Mouse (Mus musculus) heart, adult 8-10 months (tissue): ENCODE results near the gene Rnase1. TPM values are rescaled to one million over a fixed set of nuclear protein-coding genes. Genes with fewer than 3 reads are reported as not detected.
A peak's percentile ranks its signal among the peaks of the same experiment; 100 is the strongest.
"Not testable (repeated sequence)": the region's sequence is repeated elsewhere in the genome, so short reads cannot be mapped to it uniquely, and the experiment has no call there.

Experiments used
- DNase-seq: peaks from one replicate; pipeline ENCODE4 v3.0.0; 2022; ENCODE audit warnings: low spot score
- total RNA-seq, 4 experiments: library from RNA; stranded (reverse); gene quantifications; 2 replicates each; pipeline ENCODE4 v1.2.4; 2022

Gene Rnase1
- total RNA-seq, result 1 to 10 TPM in 2 of 4 experiments, under 1 TPM in 1, not detected in 1; 0.29 to 1.4 (median 1.3) TPM

DNA sequence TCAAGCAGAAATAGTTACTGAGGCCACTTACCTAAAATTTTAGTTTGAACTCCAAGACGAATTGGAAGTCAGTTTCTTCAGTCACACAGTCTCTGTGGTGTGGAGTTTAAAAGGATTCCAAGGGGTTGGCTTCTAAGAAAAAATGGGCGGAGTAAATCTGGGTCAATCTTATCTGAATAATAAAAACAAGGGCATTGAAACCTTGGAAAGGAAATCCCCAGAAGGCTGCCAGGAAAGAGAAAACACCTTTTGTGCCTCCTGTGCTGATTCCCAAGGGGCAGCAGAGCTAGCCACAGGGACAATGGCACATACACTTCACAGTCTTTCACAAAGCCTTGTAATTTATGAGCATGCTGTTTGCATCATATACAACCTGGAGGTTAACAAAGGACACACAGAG is at the start of gene Rnase1:
Gene Rnase1, minus strand, starts transcription at position 101 of the 400 bp plus-strand sequence.
- DNase-seq, result no peak

DNA sequence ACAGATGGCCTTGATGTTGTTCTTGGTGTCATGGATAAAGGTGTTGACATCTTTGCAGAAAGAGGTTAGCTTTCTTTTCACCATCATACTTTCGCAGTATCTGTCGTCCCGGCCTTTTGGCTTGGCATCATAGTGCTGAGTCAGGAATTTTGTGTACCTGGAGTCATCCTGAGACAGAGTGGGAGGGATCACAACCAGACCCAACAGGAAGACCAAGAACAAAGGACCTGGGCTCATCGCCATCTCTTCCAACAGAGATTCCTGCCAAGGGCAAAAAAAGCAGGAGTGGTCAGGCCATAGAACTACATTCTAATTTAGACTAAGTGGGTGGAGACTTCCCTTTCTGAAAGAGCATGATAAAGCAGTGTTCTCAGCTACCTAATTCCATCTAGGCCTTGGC is 49.1 kb upstream of the Rnase1 start:
- DNase-seq, result peak; percentile 78

DNA sequence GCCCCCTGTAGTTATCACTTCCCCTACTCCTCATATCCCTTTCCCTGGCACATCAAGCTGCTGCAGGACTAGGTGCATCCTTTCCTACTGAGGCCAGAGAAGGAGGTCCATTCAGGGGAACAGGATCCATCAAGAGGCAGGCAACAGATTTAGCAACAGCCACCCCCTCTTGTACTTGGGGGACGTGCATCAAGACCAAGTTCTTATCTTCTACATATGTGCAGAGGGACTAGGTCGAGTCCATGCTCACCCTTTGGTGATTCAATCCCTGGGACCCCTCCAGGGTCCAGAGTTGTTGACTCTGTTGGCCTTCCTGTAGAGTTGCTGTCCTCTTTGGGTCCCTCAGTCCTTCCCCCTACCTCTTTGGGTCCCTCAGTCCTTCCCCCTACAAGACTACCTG is 34.5 kb upstream of the Rnase1 start:
- not testable (repeated sequence) for DNase-seq

DNA sequence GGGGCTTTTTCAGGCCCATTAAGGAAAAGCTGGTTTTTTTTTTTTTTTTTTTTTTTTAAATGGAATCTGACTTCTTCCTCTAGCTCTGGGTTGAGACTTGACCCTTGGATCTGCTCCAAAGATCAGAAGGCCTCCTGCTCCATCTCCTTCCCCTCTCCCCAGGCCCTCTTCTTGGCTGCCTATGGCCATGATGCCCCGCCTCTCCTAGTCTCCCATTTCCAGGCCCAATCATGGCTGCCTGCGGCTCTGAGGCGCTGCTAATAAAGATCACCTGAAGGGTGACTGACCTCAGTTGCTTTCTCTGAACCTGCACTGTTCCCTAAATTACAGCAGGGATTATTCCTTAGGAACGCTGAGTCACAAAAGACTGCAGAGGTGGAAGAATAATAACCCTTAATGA is 27.3 kb upstream of the Rnase1 start:
- DNase-seq, result no peak

DNA sequence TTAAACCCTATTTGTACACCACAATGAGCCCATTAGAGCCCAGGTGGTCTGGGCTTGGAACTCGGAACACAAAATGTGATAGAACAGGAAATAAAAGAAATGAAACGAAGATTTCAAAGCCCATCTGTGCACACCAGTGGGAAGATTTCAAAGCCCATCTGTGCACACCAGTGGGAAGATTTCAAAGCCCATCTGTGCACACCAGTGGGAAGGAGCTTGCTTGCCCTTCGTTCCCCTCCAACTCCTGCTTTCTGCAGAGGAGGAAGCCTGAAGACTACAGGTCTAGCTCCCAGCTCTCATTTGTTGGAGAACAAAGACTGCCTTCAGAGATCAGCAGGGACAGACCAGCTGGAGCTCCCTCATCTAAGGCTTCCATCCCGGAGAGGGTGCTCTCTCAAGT is 26.4 kb upstream of the Rnase1 start:
- DNase-seq, result not testable (repeated sequence)

DNA sequence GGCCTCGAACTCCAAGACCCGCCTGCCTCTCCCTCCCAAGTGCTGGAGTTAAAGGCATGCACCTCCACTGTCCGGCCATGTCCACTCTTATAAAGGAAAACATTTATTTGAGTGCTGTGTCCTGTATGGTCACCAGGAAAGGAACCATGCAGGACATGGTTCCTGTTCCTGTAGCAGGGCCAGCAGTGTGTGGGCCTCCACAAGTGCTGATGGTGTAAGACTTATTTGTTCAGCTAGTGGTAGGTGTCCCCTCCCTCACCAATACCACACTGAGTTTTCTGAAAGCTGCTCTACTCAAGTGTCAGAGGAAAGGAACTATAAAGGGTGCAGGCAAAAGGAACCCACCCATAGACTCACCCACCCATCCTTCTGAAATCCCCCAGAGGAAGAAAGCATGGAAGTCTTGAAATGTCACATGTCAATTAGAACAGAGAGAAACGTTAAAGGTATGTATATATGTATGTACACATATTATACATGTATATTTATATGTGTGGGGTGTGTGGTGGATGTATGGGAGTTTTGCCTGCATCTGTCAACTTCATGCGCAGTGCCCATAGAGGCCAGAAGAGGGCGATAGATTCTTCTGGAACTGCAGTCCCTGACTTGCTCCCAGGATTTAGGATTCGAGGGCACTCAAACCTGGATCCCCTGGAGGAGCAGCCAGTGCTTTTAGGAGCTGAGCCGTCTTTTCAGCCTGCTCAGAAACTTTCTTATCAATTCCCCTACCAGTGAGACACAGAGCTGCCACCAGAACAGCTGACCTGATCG is 25.7 kb upstream of the Rnase1 start:
- DNase-seq, result not testable (repeated sequence)

DNA sequence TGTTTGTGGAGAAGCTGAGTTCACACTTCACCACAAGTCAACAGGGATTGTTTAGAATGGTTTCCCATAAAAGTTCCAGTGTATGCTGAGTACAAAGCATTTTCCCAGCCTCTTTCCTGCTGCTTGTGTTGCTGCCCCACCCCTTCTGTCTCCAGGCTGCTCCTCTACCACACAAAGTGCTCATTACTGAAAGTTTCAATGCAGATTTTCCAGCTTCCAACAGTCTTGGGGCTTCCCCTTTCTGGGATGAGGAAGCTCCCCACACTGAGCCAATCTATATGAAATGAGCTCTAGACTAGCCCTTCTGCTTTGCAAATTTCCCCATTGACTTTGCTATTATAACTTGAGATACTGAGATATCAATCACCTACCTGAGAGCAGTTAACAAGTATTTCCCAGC is 19.5 kb upstream of the Rnase1 start:
- DNase-seq, result no peak

DNA sequence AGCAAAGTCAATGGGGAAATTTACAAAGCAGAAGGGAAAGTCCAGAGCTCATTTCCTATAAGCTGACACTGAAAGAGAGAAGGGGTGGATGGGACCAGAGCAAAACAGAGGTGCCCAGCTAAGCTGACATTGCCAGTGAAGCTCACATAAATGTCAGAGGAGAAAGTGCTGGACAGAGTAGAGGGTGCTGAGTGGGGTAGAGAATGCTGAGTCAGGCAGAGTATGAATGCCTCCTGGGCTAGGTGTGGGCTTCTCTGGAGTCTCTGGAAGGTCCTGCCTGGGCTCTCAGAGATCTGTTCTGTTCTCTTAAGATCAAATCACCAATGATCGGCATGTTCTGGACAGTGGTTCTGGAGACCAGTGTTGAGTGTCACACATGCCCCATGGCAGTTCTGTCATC is 18.9 kb upstream of the Rnase1 start:
- DNase-seq, result no peak

DNA sequence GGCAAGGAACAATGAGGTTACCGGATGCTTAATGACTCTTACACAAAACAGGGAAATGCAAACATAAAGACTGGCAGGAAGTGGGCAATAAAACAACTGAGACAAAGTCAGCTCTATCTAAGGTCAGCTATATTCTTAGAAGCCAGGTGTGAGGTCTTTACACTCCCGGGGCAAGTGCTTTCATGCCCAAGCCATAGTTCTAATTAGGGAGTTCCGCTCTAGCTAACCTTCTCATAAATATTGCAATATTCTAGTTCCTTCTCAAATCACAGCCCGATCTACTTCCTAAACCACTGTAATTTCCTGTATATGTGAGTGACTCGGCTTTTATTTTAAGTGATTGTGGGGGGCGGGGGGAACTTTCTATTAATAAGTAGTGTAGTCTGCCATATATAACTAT is 16.7 kb upstream of the Rnase1 start:
- not testable (repeated sequence) for DNase-seq

DNA sequence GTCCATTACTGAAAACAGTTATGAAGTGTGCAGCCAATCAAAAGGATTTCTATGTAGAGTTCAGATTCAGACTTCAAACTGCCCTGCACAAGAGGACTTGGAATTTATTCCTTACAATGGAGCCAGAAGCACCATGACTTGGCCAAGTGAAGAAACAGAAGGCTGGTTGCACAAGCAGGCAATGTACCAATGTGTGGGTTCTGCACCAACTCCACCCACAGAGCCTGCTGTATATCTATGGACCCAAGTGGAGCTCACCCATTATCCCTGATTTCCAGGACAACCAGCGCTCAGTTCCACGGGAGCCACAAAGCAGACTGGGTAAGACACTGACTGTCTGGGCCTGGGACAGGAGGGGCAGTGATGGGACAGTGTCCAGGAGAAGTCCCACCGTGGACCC is 15.4 kb upstream of the Rnase1 start, which contains the start of gene Rnase2b:
Gene Rnase2b, plus strand, starts transcription at position 285 of the 400 bp plus-strand sequence.
- DNase-seq, result not testable (repeated sequence)

DNA sequence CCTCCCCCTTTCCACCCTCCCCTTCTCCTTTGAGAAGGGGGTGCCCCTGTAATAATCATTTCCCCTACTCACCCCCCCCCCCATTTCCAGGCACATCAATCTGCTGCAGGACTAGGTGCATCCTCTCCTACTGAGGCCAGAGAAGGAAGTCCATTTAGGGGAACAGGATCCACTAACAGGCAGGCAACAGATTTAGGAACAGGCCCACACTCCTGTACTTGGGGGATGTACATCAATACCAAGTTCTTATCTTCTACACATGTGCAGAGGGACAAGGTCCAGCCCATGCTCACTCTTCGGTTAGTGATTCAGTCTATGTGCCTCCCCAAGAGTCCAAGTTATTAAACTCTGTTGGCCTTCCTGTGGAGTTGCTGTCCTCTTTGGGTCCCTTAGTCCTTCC is 10.5 kb upstream of the Rnase1 start:
- DNase-seq, result no peak

DNA sequence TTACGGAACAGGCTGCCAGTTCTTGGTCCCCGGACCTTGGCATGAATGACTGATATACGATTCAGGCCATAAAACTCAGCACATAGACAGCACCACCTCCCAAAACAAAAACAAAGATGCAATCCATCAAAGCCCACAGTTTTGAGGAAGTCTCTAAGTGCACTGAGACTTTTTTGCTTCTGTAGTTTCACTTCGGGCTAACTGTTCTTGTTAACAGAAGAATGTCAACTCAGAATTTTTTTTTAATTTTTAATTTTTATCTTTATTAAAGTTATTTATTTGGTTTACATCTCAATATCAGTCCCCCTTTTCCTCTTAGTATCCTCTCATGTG is 10.1 kb upstream of the Rnase1 start:
- DNase-seq, result no peak

DNA sequence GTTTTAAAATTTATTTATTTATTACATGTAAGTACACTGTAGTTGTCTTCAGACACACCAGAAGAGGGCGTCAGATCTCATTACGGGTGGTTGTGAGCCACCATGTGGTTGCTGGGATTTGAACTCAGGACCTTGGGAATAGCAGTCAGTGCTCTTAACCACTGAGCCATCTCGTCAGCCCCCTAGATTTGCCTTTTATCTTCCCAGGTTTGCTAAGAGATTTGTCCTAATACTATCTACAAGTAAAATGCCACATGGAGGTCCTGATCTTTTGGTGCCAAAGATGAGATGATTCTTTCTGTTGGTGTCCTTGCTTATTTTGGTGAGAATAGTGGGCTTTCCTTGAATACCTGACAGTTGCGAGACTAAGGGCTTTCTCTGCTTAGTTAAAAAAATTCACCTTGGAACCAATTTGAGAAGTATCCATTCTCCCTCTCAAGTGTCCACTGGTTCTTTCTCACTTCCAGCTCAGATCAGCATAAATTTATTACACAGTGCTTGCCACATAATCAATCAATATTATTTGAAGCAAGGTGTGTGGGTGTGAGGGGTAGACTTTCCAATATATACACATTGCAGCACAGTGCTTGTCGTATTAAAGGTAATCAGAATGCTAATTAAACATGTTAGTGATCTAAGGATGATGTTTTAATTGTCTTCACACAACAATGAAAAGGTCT is 9.6 kb upstream of the Rnase1 start:
- DNase-seq, result no peak

DNA sequence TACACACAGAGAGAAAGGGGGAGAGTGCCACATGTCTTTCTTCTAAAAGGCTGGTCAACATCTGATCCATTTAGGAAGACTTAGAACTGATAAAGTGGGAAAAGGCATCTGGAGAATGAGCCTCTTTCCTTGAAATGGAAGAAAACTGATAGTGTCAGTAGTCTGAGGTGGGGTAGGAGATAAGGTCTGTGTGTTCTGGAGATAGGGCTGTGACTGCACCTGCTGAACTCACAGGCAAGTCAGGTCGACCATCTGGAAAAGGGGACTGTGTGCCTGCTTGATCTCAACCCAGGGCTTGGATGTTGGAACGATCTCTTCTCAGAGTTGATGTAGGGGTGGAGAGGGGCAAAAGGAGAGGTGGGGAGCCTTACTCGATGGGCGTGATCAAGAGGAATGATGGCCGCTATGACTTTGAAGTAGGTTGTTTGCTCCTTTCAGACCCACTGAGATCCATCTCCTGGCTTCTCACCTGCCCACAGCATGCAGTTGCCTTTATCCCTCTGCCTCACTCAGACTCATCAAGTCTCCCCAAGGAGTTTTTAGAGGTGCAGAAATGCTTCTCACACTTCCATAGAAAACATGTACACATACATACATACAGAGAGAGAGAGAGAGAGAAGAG is 5.8 kb upstream of the Rnase1 start:
- DNase-seq, result no peak

DNA sequence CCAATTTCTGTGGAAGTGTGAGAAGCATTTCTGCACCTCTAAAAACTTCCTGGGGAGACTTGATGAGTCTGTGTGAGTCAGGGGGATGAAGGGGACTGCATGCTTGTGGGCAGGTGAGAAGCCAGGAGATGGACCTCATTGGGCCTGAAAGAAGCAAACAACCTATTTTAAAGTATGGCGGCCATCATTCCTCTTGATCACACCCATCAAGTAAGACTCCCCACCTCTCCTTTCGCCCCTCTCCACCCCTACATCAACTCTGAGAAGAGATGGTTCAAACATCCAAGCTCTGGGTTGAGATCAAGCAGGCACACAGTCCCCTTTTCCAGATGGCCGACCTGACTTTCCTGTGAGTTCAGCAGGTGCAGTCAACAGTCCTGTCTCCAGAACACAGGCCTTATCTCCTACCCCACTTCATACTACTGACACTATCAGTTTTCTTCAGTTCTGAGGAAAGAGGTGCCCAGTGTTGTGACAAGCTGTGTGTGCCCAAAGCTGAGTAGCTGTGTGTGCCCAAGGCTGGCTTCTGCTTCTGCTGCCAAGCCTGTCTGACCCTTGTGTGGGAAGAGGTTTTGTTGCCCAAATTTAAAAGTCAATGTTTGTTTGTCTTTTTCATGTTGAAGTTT is 3.7 kb upstream of the Rnase1 start:
- no peak for DNase-seq

DNA sequence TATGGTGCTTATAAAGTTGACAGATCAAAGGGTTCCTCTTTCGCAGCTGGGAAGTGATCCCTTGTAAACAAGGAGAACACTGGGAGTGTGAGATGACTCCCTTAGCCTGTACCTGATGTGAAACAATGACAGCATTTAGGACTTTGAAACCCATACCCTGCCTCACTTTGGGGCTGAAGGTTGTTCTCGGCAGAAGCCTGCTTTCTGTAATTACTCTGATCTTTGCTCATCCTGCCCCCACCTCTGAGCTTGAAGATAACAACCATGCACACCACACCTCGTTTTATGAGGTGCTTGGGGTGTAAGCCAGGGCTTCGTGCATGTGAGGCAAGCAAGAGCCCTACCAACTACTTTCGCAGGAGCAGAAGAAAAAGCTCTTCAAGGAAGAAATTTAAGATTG is 2.6 kb upstream of the Rnase1 start:
- DNase-seq, result no peak

DNA sequence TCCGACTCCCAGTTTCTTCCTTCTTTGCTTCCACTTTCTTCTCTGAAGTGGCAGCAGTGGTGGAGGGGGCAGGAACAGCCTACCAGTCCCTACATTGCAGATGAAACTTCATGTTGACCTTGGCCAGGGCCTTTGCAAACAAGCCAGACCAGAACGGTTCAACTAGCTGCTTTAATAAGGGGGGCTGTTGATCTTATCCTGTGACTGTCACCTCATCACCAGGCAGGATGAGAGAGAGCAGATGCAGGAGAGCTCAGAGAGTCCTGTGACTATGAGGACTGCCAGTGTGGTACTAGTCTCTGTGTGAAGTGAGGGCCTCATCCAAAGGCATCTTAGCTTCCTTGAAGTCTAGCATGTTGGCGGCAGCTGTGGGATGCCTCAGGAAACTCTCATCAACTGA is 1.4 kb upstream of the Rnase1 start:
- DNase-seq, result no peak

DNA sequence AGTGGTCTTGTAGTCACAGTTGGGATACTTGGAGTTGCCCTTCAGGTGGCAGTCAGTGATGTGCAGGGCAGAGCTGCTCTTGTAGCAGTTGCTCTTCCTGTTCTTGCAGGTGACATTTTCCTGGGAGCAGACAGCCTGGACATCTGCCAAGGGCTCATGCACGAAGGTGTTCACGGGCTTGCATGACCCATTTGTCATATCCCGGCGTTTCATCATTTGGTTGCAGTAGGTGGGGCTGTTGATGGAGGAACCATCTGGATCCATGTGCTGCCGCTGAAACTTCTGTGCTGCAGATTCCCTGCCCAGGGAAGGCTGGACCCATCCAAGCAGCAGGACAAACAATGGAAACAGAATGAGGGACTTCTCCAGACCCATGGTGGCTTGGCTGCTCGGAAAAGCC is 1.1 kb downstream of the Rnase1 start:
- no peak for DNase-seq

DNA sequence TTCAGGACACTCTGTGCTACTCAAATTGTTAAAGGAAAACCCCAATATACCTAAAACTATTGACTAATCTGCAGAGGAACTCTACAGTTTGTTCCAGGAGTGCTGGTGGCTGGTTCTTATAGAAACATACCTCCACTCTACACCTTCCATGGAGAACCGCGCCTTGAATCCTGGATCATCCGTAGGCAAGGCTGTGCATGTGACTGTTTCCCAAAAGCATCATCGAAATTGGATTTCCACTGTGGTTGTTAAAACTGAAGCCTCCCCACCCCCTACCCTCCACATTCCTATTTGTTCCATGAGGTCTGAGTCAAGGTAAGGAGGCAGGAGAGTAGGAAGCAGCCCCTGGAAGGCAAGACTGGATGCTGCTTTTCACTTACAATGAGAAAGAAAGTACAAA is 2.1 kb downstream of the Rnase1 start:
- DNase-seq, result no peak

DNA sequence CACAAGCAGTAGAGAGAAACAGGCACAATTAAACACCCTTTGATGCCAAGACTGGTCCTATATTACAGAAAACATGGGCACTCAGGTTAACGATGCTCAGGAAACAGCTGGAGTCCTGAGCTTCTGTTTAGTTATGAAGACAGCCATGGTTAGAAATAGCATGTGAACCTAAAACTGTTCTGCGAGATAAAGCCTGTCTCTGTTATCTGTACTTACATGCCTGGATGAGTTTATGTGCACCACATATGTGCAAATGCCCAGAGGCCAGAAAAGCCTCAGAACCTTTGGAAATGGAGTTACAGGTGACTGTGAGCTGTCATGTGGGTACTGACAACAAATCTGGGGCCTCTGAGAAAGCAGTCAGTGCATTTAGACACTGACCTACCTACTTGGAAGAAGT is 2.6 kb downstream of the Rnase1 start:
- DNase-seq, result no peak

DNA sequence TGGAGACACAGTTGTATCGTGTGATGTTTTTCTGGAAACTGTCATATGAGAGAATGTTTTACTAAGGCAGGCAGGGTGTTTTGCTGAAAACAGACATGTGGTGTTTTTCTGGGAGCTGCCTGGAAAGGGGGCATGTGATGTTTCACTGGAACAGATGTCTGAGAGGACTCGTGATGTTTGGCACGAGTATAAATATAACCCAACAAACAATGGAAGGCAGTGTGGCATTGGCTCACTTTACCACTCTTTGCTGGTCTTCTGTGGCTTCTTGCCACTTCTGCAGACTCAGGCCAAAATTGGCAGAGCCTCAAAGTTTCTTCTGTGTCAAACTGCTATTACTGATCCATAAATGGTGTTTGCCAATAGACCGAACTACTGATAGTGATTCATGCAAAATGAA is 3.3 kb downstream of the Rnase1 start:
- peak; percentile 35 for DNase-seq

DNA sequence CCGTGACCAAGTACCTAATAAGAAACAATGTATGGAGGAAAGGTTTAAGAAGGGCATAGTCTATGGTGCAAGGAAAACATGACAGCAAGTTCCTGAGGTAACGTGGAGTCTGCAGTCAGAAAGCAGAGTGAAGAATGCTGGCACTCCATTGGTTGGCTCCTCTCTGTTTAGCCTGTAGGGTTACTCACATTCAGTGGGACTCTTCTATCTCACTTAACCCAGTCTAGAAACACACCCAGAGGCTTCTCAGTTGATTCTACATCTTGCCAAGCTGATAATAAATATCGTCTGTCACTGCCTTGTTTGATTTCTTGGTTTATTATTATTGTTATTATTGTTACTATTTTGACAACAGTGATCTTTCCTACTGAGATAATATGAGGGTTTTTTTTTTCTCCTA is 4.0 kb downstream of the Rnase1 start:
- DNase-seq, result no peak
